Mouse (Mus musculus): Measurements from ENCODE around the gene Yod1. TPM values are rescaled to one million over a fixed set of nuclear protein-coding genes. Genes with fewer than 3 reads are reported as not detected.

The Yod1 gene
- polyA plus RNA-seq, 1 experiment from 2014 or later = 16.2 TPM

GRCm38 (mm10) chr1:130710283-130711080 lies 6.6 kb upstream of the Yod1 start:
- H3K4me2 ChIP-seq (ENCODE audit: low read depth, low read length) = no peak overlapping the region
- no peak overlapping the region for H3K4me3 ChIP-seq (ENCODE audit: low read depth, low read length)
- ATAC-seq (ENCODE audit: low read depth) = no peak
- no peak overlapping the region for H3K9ac ChIP-seq (replicated peaks; ENCODE audit: low read depth, low read length)
- 90% methylated on average over 22 of the region's 22 CpGs for WGBS
- H3K36me3 ChIP-seq (ENCODE audit: control insufficient read depth, insufficient read depth, low read length) = peaks cover 20% of the 10 kb centered on the region; the same call in 1 of the 2 replicates
- H3K27me3 ChIP-seq (ENCODE audit: control insufficient read depth, insufficient read depth, low read length) = no peaks in the 10 kb centered on the region
- H3K9me3 ChIP-seq (ENCODE audit: control insufficient read depth, low read length) = no peaks in the 10 kb centered on the region
- no peak overlapping the region for H3K27ac ChIP-seq (ENCODE audit: low read depth, low read length)
- no peaks in the 10 kb centered on the region for H3K4me1 ChIP-seq (ENCODE audit: control insufficient read depth, insufficient read depth, low read length)

GRCm38 (mm10) chr1:130714046-130714445 lies 3.1 kb upstream of the Yod1 start:
- no peak overlapping the region for H3K9ac ChIP-seq (replicated peaks; ENCODE audit: low read depth, low read length)
- no peak overlapping the region for H3K4me3 ChIP-seq (ENCODE audit: low read depth, low read length)
- no peaks in the 10 kb centered on the region for H3K27me3 ChIP-seq (ENCODE audit: control insufficient read depth, insufficient read depth, low read length)
- no peak overlapping the region for H3K4me2 ChIP-seq (ENCODE audit: low read depth, low read length)
- H3K36me3 ChIP-seq (ENCODE audit: control insufficient read depth, insufficient read depth, low read length) = no peaks in the 10 kb centered on the region
- ATAC-seq (ENCODE audit: low read depth) = no peak
- H3K9me3 ChIP-seq (ENCODE audit: control insufficient read depth, low read length) = no peaks in the 10 kb centered on the region
- peaks cover 7% of the 10 kb centered on the region for H3K4me1 ChIP-seq (ENCODE audit: control insufficient read depth, insufficient read depth, low read length)
- H3K27ac ChIP-seq (ENCODE audit: low read depth, low read length) = no peak overlapping the region
- 79% methylated on average over 4 of the region's 4 CpGs for WGBS

- Histone ChIP-seq H3K27me3 (ENCODE audit: control insufficient read depth, insufficient read depth, low read length) (no peaks in the 10 kb centered on the region), H3K9ac (replicated peaks; ENCODE audit: low read depth, low read length) (peak within 1 kb of the TSS; percentile 93), H3K9me3 (ENCODE audit: control insufficient read depth, low read length) (no peaks in the 10 kb centered on the region), H3K4me2 (ENCODE audit: low read depth, low read length) (peak within 1 kb of the TSS; percentile 100), H3K4me1 (ENCODE audit: control insufficient read depth, insufficient read depth, low read length) (peaks cover 7% of the 10 kb centered on the region), H3K36me3 (ENCODE audit: control insufficient read depth, insufficient read depth, low read length) (no peaks in the 10 kb centered on the region), H3K4me3 (ENCODE audit: low read depth, low read length) (peak within 1 kb of the TSS; percentile 93), H3K27ac (ENCODE audit: low read depth, low read length) (peak within 1 kb of the TSS; percentile 71)
- WGBS = under 1% methylated on average over 38 of the region's 38 CpGs
- peak; percentile 95 for ATAC-seq (ENCODE audit: low read depth)
Measured at GRCm38 (mm10) chr1:130715561-130716217, 1.4 kb upstream of the Yod1 start, which contains the start of gene Gm29427. Gene Gm29427, minus strand, starts transcription at chr1:130715799.

GRCm38 (mm10) chr1:130716218-130716512 lies 962 bp upstream of the Yod1 start:
- Histone ChIP-seq H3K4me2 (ENCODE audit: low read depth, low read length) (peak overlapping the region; percentile 100), H3K27me3 (ENCODE audit: control insufficient read depth, insufficient read depth, low read length) (no peaks in the 10 kb centered on the region), H3K27ac (ENCODE audit: low read depth, low read length) (peak overlapping the region; percentile 71), H3K4me1 (ENCODE audit: control insufficient read depth, insufficient read depth, low read length) (peaks cover 7% of the 10 kb centered on the region), H3K4me3 (ENCODE audit: low read depth, low read length) (peak overlapping the region; percentile 93), H3K9ac (replicated peaks; ENCODE audit: low read depth, low read length) (peak overlapping the region; percentile 93), H3K9me3 (ENCODE audit: control insufficient read depth, low read length) (no peaks in the 10 kb centered on the region), H3K36me3 (ENCODE audit: control insufficient read depth, insufficient read depth, low read length) (no peaks in the 10 kb centered on the region)
- WGBS = 0% methylated on average over 3 of the region's 3 CpGs
- 0 out of 2 replicates have a peak, but pooled peaks have one; percentile 4 for ATAC-seq (ENCODE audit: low read depth)

- Histone ChIP-seq H3K27ac (ENCODE audit: low read depth, low read length) (peak overlapping the region; percentile 71), H3K4me2 (ENCODE audit: low read depth, low read length) (peak overlapping the region; percentile 100), H3K9me3 (ENCODE audit: control insufficient read depth, low read length) (no peaks in the 10 kb centered on the region), H3K27me3 (ENCODE audit: control insufficient read depth, insufficient read depth, low read length) (no peaks in the 10 kb centered on the region), H3K4me1 (ENCODE audit: control insufficient read depth, insufficient read depth, low read length) (peaks cover 7% of the 10 kb centered on the region), H3K36me3 (ENCODE audit: control insufficient read depth, insufficient read depth, low read length) (no peaks in the 10 kb centered on the region), H3K9ac (replicated peaks; ENCODE audit: low read depth, low read length) (peak overlapping the region; percentile 93), H3K4me3 (ENCODE audit: low read depth, low read length) (peak overlapping the region; percentile 93)
- WGBS = under 1% methylated on average over 42 of the region's 42 CpGs
- ATAC-seq (ENCODE audit: low read depth) = peak; percentile 2
Measured at GRCm38 (mm10) chr1:130716513-130717290, 425 bp upstream of the Yod1 start.

- Histone ChIP-seq H3K36me3 (ENCODE audit: control insufficient read depth, insufficient read depth, low read length) (no peaks in the 10 kb centered on the region), H3K4me1 (ENCODE audit: control insufficient read depth, insufficient read depth, low read length) (no peaks in the 10 kb centered on the region), H3K4me3 (ENCODE audit: low read depth, low read length) (no peak overlapping the region), H3K4me2 (ENCODE audit: low read depth, low read length) (no peak overlapping the region), H3K27ac (ENCODE audit: low read depth, low read length) (no peak overlapping the region), H3K9ac (replicated peaks; ENCODE audit: low read depth, low read length) (no peak overlapping the region), H3K27me3 (ENCODE audit: control insufficient read depth, insufficient read depth, low read length) (no peaks in the 10 kb centered on the region), H3K9me3 (ENCODE audit: control insufficient read depth, low read length) (no peaks in the 10 kb centered on the region)
- no peak for ATAC-seq (ENCODE audit: low read depth)
- 93% methylated on average over 5 of the region's 5 CpGs for WGBS
Measured at GRCm38 (mm10) chr1:130724206-130724605, 7.1 kb downstream of the Yod1 start.

GRCm38 (mm10) chr1:130726396-130726795 lies 9.3 kb downstream of the Yod1 start:
- Histone ChIP-seq H3K4me1 (ENCODE audit: control insufficient read depth, insufficient read depth, low read length) (no peaks in the 10 kb centered on the region), H3K4me2 (ENCODE audit: low read depth, low read length) (no peak overlapping the region), H3K9ac (replicated peaks; ENCODE audit: low read depth, low read length) (no peak overlapping the region), H3K27me3 (ENCODE audit: control insufficient read depth, insufficient read depth, low read length) (no peaks in the 10 kb centered on the region), H3K4me3 (ENCODE audit: low read depth, low read length) (no peak overlapping the region), H3K36me3 (ENCODE audit: control insufficient read depth, insufficient read depth, low read length) (no peaks in the 10 kb centered on the region), H3K27ac (ENCODE audit: low read depth, low read length) (no peak overlapping the region), H3K9me3 (ENCODE audit: control insufficient read depth, low read length) (no peaks in the 10 kb centered on the region)
- WGBS = 58% methylated on average over 2 of the region's 2 CpGs
- no peak for ATAC-seq (ENCODE audit: low read depth)

- Histone ChIP-seq H3K36me3 (ENCODE audit: control insufficient read depth, insufficient read depth, low read length) (no peaks in the 10 kb centered on the region), H3K4me3 (ENCODE audit: low read depth, low read length) (no peak overlapping the region), H3K27ac (ENCODE audit: low read depth, low read length) (no peak overlapping the region), H3K9me3 (ENCODE audit: control insufficient read depth, low read length) (no peaks in the 10 kb centered on the region), H3K4me1 (ENCODE audit: control insufficient read depth, insufficient read depth, low read length) (no peaks in the 10 kb centered on the region), H3K27me3 (ENCODE audit: control insufficient read depth, insufficient read depth, low read length) (no peaks in the 10 kb centered on the region), H3K9ac (replicated peaks; ENCODE audit: low read depth, low read length) (no peak overlapping the region), H3K4me2 (ENCODE audit: low read depth, low read length) (no peak overlapping the region)
- ATAC-seq (ENCODE audit: low read depth) = no peak
- 82% methylated on average over 1 of the region's 1 CpGs for WGBS
Measured at GRCm38 (mm10) chr1:130728070-130728469, 10.9 kb downstream of the Yod1 start.

GRCm38 (mm10) chr1:130728708-130729107 lies 11.6 kb downstream of the Yod1 start:
- Histone ChIP-seq H3K27ac (ENCODE audit: low read depth, low read length) (no peak overlapping the region), H3K36me3 (ENCODE audit: control insufficient read depth, insufficient read depth, low read length) (no peaks in the 10 kb centered on the region), H3K4me3 (ENCODE audit: low read depth, low read length) (no peak overlapping the region), H3K4me1 (ENCODE audit: control insufficient read depth, insufficient read depth, low read length) (no peaks in the 10 kb centered on the region), H3K27me3 (ENCODE audit: control insufficient read depth, insufficient read depth, low read length) (no peaks in the 10 kb centered on the region), H3K4me2 (ENCODE audit: low read depth, low read length) (no peak overlapping the region), H3K9me3 (ENCODE audit: control insufficient read depth, low read length) (no peaks in the 10 kb centered on the region), H3K9ac (replicated peaks; ENCODE audit: low read depth, low read length) (no peak overlapping the region)
- no peak for ATAC-seq (ENCODE audit: low read depth)
- WGBS = 93% methylated on average over 3 of the region's 3 CpGs
